Mouse (Mus musculus) lung, embryonic 14.5 days (tissue): ENCODE measurements around the gene Ttbk2. TPM values are rescaled to one million over a fixed set of nuclear protein-coding genes. Genes with fewer than 3 reads are reported as not detected.

Experiments
- ATAC-seq: fragments of 200-750 bp; cut with Nextera tagmentation; 2 replicates; pipeline ENCODE4 v1.8.0; 2017; ENCODE audit warnings: mild to moderate bottlenecking, moderate TSS enrichment, moderate library complexity; ENCODE audit not compliant: insufficient read depth
- DNase-seq: peaks from one replicate; pipeline ENCODE4 v3.0.0-alpha.2; 2015
- H3K27ac ChIP-seq: fragments of 300-500 bp; sonication (generic); 2 replicates; pipeline ENCODE4 v1.5.1; 2014; ENCODE audit warnings: low read depth, mild to moderate bottlenecking, moderate library complexity
- H3K27me3 ChIP-seq: fragments of 300-500 bp; sonication (generic); 2 replicates; pipeline ENCODE4 v1.6.1; 2014; ENCODE audit warnings: low read length, control low read depth; ENCODE audit not compliant: insufficient read depth
- H3K36me3 ChIP-seq: fragments of 300-500 bp; sonication (generic); 2 replicates; pipeline ENCODE4 v1.6.1; 2014; ENCODE audit warnings: control low read depth; ENCODE audit not compliant: insufficient read depth
- H3K4me1 ChIP-seq: fragments of 300-500 bp; sonication (generic); 2 replicates; pipeline ENCODE4 v1.6.1; 2014; ENCODE audit warnings: antibody characterized with exemption, control low read depth; ENCODE audit not compliant: insufficient read depth
- H3K4me2 ChIP-seq: fragments of 300-500 bp; sonication (generic); 2 replicates; pipeline ENCODE4 v1.6.1; 2014; ENCODE audit warnings: mild to moderate bottlenecking
- H3K4me3 ChIP-seq: fragments of 300-500 bp; sonication (generic); 2 replicates; pipeline ENCODE4 v1.5.1; 2014; ENCODE audit warnings: low read depth, low read length
- H3K9ac ChIP-seq: fragments of 300-500 bp; sonication (generic); 2 replicates; pipeline ENCODE4 v1.6.1; 2014
- H3K9me3 ChIP-seq: fragments of 300-500 bp; sonication (generic); 2 replicates; pipeline ENCODE4 v1.6.1; 2016; ENCODE audit warnings: low read depth, low read length, control low read depth
- CTCF ChIP-seq: IDR thresholded peaks from 2 replicates; pipeline ENCODE4 v1.5.1; 2016; ENCODE audit warnings: antibody characterized with exemption, low read depth
- WGBS: fragments of 180-500 bp; shearing (Covaris S2); extraction: QIAGEN DNeasy Blood & Tissue Kit; methylation state at CpG from one replicate; pipeline ENCODE4 v1.1.7; 2014; 5-methylcytosine and 5-hydroxymethylcytosine counted together
- polyA plus RNA-seq: library from polyadenylated mRNA; unstranded; fragments of >200 nt; fragmentation: Nextera tagmentation; extraction: Ambion mirVana; gene quantifications from 2 replicates; pipeline ENCODE4 v1.2.1, GENCODE M21; 2014

Gene Ttbk2
- polyA plus RNA-seq, 1 experiment from 2014 or later = 5.5 TPM

DNA sequence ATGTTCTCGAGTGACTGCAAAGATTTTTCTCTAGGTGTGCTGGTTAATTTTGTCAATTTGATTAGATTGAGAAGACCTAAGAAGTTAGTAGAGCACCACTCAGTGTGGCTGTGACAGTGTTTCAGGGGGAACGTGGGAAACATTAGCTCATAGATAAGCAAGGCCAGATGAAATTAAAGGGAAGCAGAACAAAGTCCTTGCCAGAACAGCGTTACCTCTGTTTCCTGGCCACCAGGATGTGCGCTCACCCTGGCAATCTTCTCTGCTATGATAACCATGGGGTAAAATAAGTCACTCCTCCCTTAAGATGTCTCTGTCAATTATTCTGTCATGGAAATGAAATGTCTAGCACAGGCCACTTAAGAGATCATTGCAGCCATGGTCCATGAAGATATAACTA lies 6.4 kb downstream of the Ttbk2 start:
- Histone ChIP-seq H3K4me2 (no peak overlapping the region), H3K36me3 (no peaks in the 10 kb centered on the region), H3K4me3 (no peak overlapping the region), H3K27ac (no peak overlapping the region), H3K27me3 (no peaks in the 10 kb centered on the region), H3K4me1 (0 out of 2 replicates have a peak, but pooled peaks cover under 1% of the 10 kb centered on the region), H3K9ac (no peak overlapping the region), H3K9me3 (no peaks in the 10 kb centered on the region)
- ATAC-seq = no peak
- no peak for DNase-seq
- WGBS = 76% methylated on average over 4 of the region's 4 CpGs
- TF ChIP-seq CTCF = no peak

DNA sequence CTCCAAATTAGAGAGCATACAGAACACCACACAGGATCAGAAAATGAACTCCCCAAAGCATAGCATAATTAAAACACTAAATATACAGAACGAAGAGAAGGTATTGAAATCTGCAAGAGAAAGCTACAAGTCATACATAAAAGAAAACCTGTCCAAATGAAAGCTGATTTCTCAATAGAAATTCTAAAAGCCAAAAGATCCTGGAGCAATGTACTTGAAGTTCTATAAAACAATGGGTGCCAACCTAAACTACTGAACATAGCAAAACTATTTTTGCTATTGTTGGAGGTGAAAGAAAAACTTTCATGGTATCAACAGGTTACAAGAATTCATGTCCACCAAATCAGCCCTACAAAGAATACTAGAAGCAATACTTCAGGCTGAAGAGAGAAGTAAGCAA lies 9.2 kb downstream of the Ttbk2 start:
- no peak for TF ChIP-seq CTCF
- Histone ChIP-seq H3K9me3 (no peaks in the 10 kb centered on the region), H3K4me1 (no peaks in the 10 kb centered on the region), H3K4me3 (no peak overlapping the region), H3K27ac (no peak overlapping the region), H3K27me3 (no peaks in the 10 kb centered on the region), H3K4me2 (no peak overlapping the region), H3K9ac (no peak overlapping the region), H3K36me3 (no peaks in the 10 kb centered on the region)
- no peak for ATAC-seq
- 77% methylated on average over 1 of the region's 1 CpGs for WGBS
- no peak for DNase-seq

DNA sequence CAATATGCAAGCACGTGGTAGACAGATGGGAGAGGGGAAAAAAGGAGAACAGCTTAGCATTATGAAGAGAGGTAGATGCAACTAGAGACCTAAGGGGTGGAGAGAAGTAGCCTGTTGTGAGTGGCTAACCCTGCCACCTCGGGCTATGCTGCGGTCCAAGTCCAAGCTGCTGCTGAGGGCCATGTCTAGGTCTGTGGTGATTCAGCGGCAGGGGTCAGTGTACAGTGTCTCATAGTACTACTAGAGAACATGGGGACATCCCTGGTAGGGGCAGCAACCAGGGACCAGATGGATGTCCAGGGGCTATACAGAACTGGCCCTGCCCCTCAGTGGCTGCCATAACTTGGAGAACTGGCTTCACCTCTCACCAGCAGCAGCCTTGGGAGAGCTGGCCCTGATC lies 15.2 kb downstream of the Ttbk2 start:
- Histone ChIP-seq H3K27me3 (no peaks in the 10 kb centered on the region), H3K4me1 (no peaks in the 10 kb centered on the region), H3K4me3 (no peak overlapping the region), H3K36me3 (no peaks in the 10 kb centered on the region), H3K4me2 (no peak overlapping the region), H3K9me3 (no peaks in the 10 kb centered on the region), H3K27ac (no peak overlapping the region), H3K9ac (no peak overlapping the region)
- ATAC-seq (no peak), DNase-seq (no peak)
- 96% methylated on average over 4 of the region's 4 CpGs for WGBS
- TF ChIP-seq CTCF = no peak

DNA sequence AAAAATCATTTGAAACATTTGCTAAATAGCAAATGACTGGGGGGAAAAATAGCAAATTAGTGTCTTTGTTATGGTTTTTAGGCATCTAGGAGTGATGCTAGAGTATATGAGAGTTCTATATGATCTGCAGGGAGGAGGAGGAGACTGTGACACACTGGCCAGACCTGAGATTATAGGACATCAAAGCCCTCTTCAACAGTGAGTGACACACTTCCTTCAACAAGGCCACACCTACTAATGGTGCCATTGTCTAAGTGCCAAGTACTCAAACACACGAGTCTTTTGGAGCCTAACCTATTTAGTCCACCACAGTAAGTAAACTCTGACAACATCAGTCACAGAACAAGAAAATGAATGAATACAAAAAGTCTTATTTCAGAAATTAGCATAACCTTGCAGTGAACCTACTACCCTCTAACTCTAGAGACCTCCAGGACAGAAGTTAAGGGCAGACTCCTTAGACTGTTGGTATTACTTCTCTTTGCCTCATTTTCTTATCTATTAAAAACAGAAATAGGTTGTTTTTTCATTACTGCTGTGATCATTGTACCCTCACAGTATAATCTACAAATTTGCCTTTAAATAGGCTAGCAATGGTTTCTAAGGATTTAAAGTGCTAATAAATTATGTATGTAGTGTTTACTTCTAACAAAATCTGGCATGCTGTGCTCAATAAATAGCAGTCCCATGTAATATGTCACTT lies 23.3 kb downstream of the Ttbk2 start:
- H3K4me3 ChIP-seq = no peak overlapping the region
- H3K9me3 ChIP-seq = no peaks in the 10 kb centered on the region
- ATAC-seq (no peak), DNase-seq (no peak)
- no peak overlapping the region for H3K9ac ChIP-seq
- no peak overlapping the region for H3K27ac ChIP-seq
- TF ChIP-seq CTCF = no peak
- no peaks in the 10 kb centered on the region for H3K4me1 ChIP-seq
- no peaks in the 10 kb centered on the region for H3K36me3 ChIP-seq
- no peaks in the 10 kb centered on the region for H3K27me3 ChIP-seq
- WGBS = 38% methylated on average over 1 of the region's 1 CpGs
- H3K4me2 ChIP-seq = no peak overlapping the region

DNA sequence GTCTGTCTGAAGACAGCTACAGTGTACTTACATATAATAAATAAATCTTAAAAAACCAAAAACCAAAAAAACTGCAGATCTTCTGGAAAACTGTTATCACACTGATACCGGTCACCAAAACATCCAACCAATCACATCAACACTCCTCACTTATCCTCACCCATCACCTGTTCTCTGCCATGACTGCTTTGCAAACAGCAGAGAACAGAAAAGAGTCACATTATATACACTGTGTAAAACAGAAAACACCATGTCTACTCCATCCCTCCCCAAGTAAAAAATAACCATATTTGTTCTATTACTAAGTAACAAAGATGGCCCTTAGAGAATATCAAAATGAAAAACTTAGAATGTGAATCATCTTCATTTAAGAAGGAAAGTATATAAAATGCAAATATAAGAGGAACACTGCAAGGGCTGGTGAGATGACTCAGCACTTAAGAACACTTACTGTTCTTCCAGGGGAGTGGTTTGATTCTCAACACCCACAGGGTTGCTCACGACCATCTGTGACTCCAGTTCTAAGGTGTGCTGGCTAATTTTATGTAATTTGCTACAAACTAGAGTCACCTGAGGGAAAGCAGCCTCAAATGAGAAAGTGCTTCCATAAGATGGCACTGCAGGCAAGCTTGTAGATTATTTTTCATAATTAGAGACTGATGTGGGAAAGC lies 80.0 kb downstream of the Ttbk2 start:
- no peak overlapping the region for H3K9ac ChIP-seq
- 84% methylated on average over 2 of the region's 2 CpGs for WGBS
- no peaks in the 10 kb centered on the region for H3K4me1 ChIP-seq

DNA sequence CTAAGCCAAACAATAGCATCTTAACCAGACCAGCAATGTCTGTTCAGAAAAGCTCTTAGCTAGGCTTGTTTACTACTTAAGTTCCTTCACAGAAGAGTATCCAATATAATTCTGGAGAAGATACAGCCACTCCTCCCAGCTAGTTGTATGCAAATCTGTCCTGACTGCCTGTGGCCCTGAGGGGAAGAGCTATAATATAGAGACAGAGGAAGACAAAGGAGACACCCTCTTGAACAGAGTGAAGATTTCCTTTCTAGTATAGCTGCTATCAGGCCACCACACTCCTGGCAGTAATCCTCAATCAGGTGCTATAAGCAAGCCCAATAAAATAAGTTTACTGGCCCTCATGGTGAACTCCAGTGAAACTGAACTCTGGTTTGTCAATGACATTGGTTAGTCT lies 88.5 kb downstream of the Ttbk2 start:
- H3K4me3 ChIP-seq = no peak overlapping the region
- H3K27ac ChIP-seq = no peak overlapping the region
- H3K4me1 ChIP-seq = no peaks in the 10 kb centered on the region
- no peaks in the 10 kb centered on the region for H3K9me3 ChIP-seq
- no peak overlapping the region for H3K9ac ChIP-seq
- ATAC-seq (no peak), DNase-seq (no peak)
- no peaks in the 10 kb centered on the region for H3K27me3 ChIP-seq
- TF ChIP-seq CTCF = no peak
- H3K36me3 ChIP-seq = peaks cover 6% of the 10 kb centered on the region; the same call in 1 of the 2 replicates
- H3K4me2 ChIP-seq = no peak overlapping the region

More for the DNA sequence above, 80.0 kb downstream of the Ttbk2 start:
- Histone ChIP-seq H3K27ac (no peak overlapping the region), H3K36me3 (0 out of 2 replicates have a peak, but pooled peaks cover 6% of the 10 kb centered on the region), H3K4me3 (no peak overlapping the region), H3K27me3 (no peaks in the 10 kb centered on the region), H3K4me2 (no peak overlapping the region), H3K9me3 (no peaks in the 10 kb centered on the region)
- ATAC-seq = no peak
- TF ChIP-seq CTCF = no peak
- no peak for DNase-seq

DNA sequence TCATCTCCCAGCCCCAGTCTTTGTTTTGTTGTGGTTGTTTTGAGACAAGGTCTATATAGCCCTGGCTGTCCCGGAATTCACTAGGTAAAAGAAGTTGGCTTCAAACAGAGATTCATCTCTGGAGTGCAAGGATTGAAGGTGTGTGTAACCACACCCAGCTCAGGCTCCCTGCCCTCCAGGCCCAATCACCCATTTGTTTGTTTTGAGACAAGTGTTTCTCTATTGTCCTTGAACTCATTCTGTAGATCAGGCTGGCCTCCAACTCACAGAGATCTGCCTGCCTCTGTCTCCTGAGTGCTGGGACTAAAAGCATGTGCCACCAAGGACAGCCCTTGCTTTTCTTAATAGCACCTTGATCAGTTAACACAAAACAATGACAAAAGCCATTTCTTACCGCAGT lies 102.4 kb downstream of the Ttbk2 start:
- Histone ChIP-seq H3K9ac (no peak overlapping the region), H3K4me2 (no peak overlapping the region), H3K4me1 (no peaks in the 10 kb centered on the region), H3K9me3 (no peaks in the 10 kb centered on the region), H3K27me3 (no peaks in the 10 kb centered on the region), H3K4me3 (no peak overlapping the region), H3K36me3 (peaks cover 25% of the 10 kb centered on the region), H3K27ac (no peak overlapping the region)
- no peak for TF ChIP-seq CTCF
- ATAC-seq (no peak), DNase-seq (no peak)
- WGBS = 88% methylated on average over 2 of the region's 2 CpGs
